Mouse (Mus musculus): ENCODE measurements around the gene Actr8. TPM values are rescaled to one million over a fixed set of nuclear protein-coding genes. Genes with fewer than 3 reads are reported as not detected.

Actr8 gene
- total RNA-seq, 1 experiment: 54.3 TPM

DNA sequence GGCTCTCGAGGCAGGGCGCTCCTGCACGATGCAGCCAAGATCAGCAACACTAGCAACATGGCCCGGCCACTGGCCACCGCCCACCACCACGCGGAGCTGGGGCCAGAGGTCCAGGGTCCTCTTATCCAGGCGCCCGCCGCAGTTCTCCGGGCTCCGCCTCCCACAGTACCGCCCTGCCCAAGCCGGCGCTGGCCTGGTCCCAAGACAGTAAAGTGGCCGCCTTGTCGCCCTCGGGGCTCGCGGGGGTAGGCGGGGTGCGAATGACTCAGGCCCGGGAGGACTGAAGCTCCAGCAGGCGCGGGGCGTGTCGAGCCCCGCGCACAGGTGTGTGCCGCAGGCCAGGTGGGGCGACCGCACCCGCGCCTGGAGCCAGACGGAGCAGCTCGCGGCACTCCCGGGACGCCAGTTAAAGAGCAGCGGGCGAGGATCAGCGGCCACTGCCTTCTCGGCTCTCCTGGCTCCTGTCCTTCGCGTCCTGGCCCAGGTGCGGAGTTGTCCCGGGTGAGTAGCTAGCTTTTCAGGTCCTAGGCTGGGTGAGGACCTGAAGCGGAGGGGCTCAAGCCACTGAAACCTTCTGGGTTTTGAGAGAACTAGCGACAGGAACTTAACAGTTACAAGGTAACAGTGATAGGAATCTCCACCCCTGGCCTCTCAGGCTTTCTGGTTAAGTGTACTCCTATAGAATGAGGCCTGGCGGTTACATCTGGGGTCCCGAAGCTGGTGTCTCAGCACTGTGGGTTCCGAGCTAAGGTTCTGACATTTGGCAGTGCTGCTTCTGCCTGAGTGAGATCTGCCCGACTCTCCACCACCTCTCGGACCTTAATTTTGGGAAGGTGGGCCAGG lies 30.8 kb downstream of the Actr8 start, which contains the start of the genes Il17rb and Chdh:
Il17rb (minus strand) TSS at position 164 of the 843 bp plus-strand sequence.
Chdh (plus strand) TSS at position 291 of the 843 bp plus-strand sequence.
- no peak within 1 kb of the TSS for H3K27ac ChIP-seq (ENCODE audit: insufficient read depth, low read depth, low read length, poor library complexity, severe bottlenecking)
- H3K9me3 ChIP-seq (ENCODE audit: control insufficient read depth, insufficient read depth, low read depth, low read length): no peaks in the 10 kb centered on the region
- no peak for TF ChIP-seq ZNF384 (IDR thresholded peaks at IDR 0.05; ENCODE audit: low read depth, low read length)
- no peak for TF ChIP-seq CHD2 (IDR thresholded peaks at IDR 0.05; ENCODE audit: low read depth, low read length)
- TF ChIP-seq HCFC1 (IDR thresholded peaks at IDR 0.05; ENCODE audit: borderline replicate concordance, insufficient read depth, low read length): no peak
- TF ChIP-seq MAFK (IDR thresholded peaks at IDR 0.05; ENCODE audit: insufficient read depth, low read depth, low read length): no peak
- TF ChIP-seq ZC3H11A (IDR thresholded peaks at IDR 0.05; ENCODE audit: borderline replicate concordance, low read depth, low read length): no peak

DNA sequence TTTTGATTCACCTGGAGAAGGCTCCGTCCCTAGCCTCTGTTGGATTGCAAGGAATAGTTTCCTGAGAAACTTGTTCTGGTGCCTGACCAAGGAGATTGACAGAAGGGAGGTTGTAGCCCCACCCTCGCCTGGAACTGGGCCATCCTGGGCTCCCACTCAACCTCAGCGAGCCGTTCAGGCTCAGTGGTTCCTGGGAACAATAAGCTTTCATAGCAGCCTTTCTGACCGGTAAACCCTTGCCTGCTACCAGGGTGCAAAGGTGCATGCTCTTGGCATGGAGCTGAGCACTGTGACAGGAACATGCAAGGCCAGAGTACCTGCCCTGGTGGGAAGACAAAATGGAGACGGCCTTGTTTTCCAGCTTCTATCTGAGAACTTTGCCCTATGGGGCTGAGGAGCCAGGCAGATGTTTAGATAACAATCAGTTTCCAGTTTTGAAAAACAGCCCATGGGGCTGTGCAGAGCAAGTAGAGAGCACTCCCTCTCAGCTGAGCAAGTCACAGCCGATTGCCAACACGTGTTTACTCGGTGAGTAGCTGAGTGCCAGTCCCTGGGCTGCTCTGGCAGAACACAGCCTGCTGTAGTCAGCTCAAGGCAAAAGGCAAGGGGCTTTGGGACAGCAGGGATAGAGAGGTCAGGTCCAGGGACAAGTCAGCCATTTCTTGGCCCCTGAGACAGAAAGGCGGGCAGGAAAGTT lies 31.9 kb downstream of the Actr8 start:
- in situ Hi-C loops (cut with MboI; ENCODE audit: low sequenced_read_pairs in 2 of 2, unreplicated experiment in 2 of 2): no loop called here
- no peaks in the 10 kb centered on the region for H3K4me1 ChIP-seq (ENCODE audit: control insufficient read depth in 2 of 2, insufficient read depth in 2 of 2, low read length in 2 of 2, poor library complexity in 1 of 2)
- no peak overlapping the region for H3K9ac ChIP-seq (ENCODE audit: insufficient read depth, low read depth, low read length, poor library complexity, severe bottlenecking)
- no peak overlapping the region for H3K4me3 ChIP-seq (ENCODE audit: insufficient read depth in 1 of 2, low read depth in 1 of 2, low read length in 2 of 2, poor library complexity in 1 of 2, severe bottlenecking in 1 of 2)
- H3K9me3 ChIP-seq (ENCODE audit: control insufficient read depth, insufficient read depth, low read depth, low read length): no peaks in the 10 kb centered on the region
- no peaks in the 10 kb centered on the region for H3K36me3 ChIP-seq (ENCODE audit: control insufficient read depth, insufficient read depth, low read length, poor library complexity, severe bottlenecking)
- DNase-seq (ENCODE audit: low read depth, low spot score): no peak
- no peak overlapping the region for H3K27ac ChIP-seq (ENCODE audit: insufficient read depth, low read depth, low read length, poor library complexity, severe bottlenecking)
- no peak for TF ChIP-seq ZNF384 (IDR thresholded peaks at IDR 0.05; ENCODE audit: low read depth, low read length)
- TF ChIP-seq HCFC1 (IDR thresholded peaks at IDR 0.05; ENCODE audit: borderline replicate concordance, insufficient read depth, low read length): no peak
- TF ChIP-seq MAFK (IDR thresholded peaks at IDR 0.05; ENCODE audit: insufficient read depth, low read depth, low read length): no peak
- no peak for TF ChIP-seq ZC3H11A (IDR thresholded peaks at IDR 0.05; ENCODE audit: borderline replicate concordance, low read depth, low read length)
- TF ChIP-seq CHD2 (IDR thresholded peaks at IDR 0.05; ENCODE audit: low read depth, low read length): no peak

More for the DNA sequence above, 30.8 kb downstream of the Actr8 start, which contains the start of the genes Il17rb and Chdh:
- H3K4me1 ChIP-seq (ENCODE audit: control insufficient read depth in 2 of 2, insufficient read depth in 2 of 2, low read length in 2 of 2, poor library complexity in 1 of 2): no peaks in the 10 kb centered on the region
- H3K4me3 ChIP-seq (ENCODE audit: insufficient read depth in 1 of 2, low read depth in 1 of 2, low read length in 2 of 2, poor library complexity in 1 of 2, severe bottlenecking in 1 of 2): peak within 1 kb of the TSS; percentile 37 to 54
- peak within 1 kb of the TSS; percentile 34; the same call in 1 of the 2 replicates for H3K9ac ChIP-seq (ENCODE audit: insufficient read depth, low read depth, low read length, poor library complexity, severe bottlenecking)
- in situ Hi-C loops (cut with MboI; ENCODE audit: low sequenced_read_pairs in 2 of 2, unreplicated experiment in 2 of 2): no loop called here
- no peaks in the 10 kb centered on the region for H3K36me3 ChIP-seq (ENCODE audit: control insufficient read depth, insufficient read depth, low read length, poor library complexity, severe bottlenecking)
- DNase-seq (ENCODE audit: low read depth, low spot score): no peak

- in situ Hi-C loops (cut with MboI; ENCODE audit: low sequenced_read_pairs in 2 of 2, unreplicated experiment in 2 of 2): no loop called here
- Histone ChIP-seq H3K9me3 (ENCODE audit: control insufficient read depth, insufficient read depth, low read depth, low read length) (no peaks in the 10 kb centered on the region), H3K4me1 (ENCODE audit: control insufficient read depth in 2 of 2, insufficient read depth in 2 of 2, low read length in 2 of 2, poor library complexity in 1 of 2) (no peaks in the 10 kb centered on the region), H3K27ac (ENCODE audit: insufficient read depth, low read depth, low read length, poor library complexity, severe bottlenecking) (no peak overlapping the region), H3K36me3 (ENCODE audit: control insufficient read depth, insufficient read depth, low read length, poor library complexity, severe bottlenecking) (no peaks in the 10 kb centered on the region), H3K9ac (ENCODE audit: insufficient read depth, low read depth, low read length, poor library complexity, severe bottlenecking) (no peak overlapping the region), H3K4me3 (ENCODE audit: insufficient read depth in 1 of 2, low read depth in 1 of 2, low read length in 2 of 2, poor library complexity in 1 of 2, severe bottlenecking in 1 of 2) (no peak overlapping the region)
- TF ChIP-seq HCFC1 (IDR thresholded peaks at IDR 0.05; ENCODE audit: borderline replicate concordance, insufficient read depth, low read length): no peak
- TF ChIP-seq MAFK (IDR thresholded peaks at IDR 0.05; ENCODE audit: insufficient read depth, low read depth, low read length): no peak
- TF ChIP-seq CHD2 (IDR thresholded peaks at IDR 0.05; ENCODE audit: low read depth, low read length): no peak
- TF ChIP-seq ZNF384 (IDR thresholded peaks at IDR 0.05; ENCODE audit: low read depth, low read length): no peak
- no peak for TF ChIP-seq ZC3H11A (IDR thresholded peaks at IDR 0.05; ENCODE audit: borderline replicate concordance, low read depth, low read length)
- DNase-seq (ENCODE audit: low read depth, low spot score): no peak
Observed at GRCm38 (mm10) chr14:30011886-30012560, 33.9 kb downstream of the Actr8 start.

GRCm38 (mm10) chr14:30014487-30014886 lies 36.4 kb downstream of the Actr8 start:
- Histone ChIP-seq H3K27ac (ENCODE audit: insufficient read depth, low read depth, low read length, poor library complexity, severe bottlenecking) (no peak overlapping the region; the same call in 1 of the 2 replicates), H3K4me1 (ENCODE audit: control insufficient read depth in 2 of 2, insufficient read depth in 2 of 2, low read length in 2 of 2, poor library complexity in 1 of 2) (no peaks in the 10 kb centered on the region), H3K36me3 (ENCODE audit: control insufficient read depth, insufficient read depth, low read length, poor library complexity, severe bottlenecking) (no peaks in the 10 kb centered on the region; the same call in 1 of the 2 replicates), H3K9ac (ENCODE audit: insufficient read depth, low read depth, low read length, poor library complexity, severe bottlenecking) (no peak overlapping the region), H3K9me3 (ENCODE audit: control insufficient read depth, insufficient read depth, low read depth, low read length) (no peaks in the 10 kb centered on the region), H3K4me3 (ENCODE audit: insufficient read depth in 1 of 2, low read depth in 1 of 2, low read length in 2 of 2, poor library complexity in 1 of 2, severe bottlenecking in 1 of 2) (no peak overlapping the region)
- TF ChIP-seq MAFK (IDR thresholded peaks at IDR 0.05; ENCODE audit: insufficient read depth, low read depth, low read length) (no peak), ZC3H11A (IDR thresholded peaks at IDR 0.05; ENCODE audit: borderline replicate concordance, low read depth, low read length) (no peak), ZNF384 (IDR thresholded peaks at IDR 0.05; ENCODE audit: low read depth, low read length) (no peak), HCFC1 (IDR thresholded peaks at IDR 0.05; ENCODE audit: borderline replicate concordance, insufficient read depth, low read length) (no peak), CHD2 (IDR thresholded peaks at IDR 0.05; ENCODE audit: low read depth, low read length) (no peak)
- no peak for DNase-seq (ENCODE audit: low read depth, low spot score)
- in situ Hi-C loops (cut with MboI; ENCODE audit: low sequenced_read_pairs in 2 of 2, unreplicated experiment in 2 of 2): no loop called here
